Mouse (Mus musculus): ENCODE measurements around the gene Pgam2.

Pgam2 gene

DNA sequence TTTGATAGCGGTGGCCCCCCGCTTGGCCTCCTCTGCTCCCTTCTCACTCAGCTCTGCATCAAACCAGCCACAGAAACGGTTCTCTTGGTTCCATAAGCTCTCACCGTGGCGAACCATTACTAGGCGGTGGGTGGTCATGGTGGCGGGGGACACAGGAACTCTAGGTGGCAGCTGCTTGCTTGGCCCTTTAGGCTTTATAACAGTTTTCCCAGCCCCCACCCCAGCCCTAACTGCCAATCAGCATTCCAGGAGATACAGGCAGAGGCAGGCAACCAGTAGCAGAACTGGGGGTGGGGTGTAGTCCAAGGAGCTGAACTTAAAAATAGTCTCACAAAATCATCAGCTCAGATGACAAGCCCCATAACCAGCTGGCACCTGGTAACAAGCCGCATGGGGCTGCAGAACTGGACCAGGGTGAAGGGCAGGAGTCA lies at the start of gene Pgam2:
TSS of gene Pgam2 (minus strand) at position 183 of the 431 bp plus-strand sequence.
- TF ChIP-seq GATA4 (IDR thresholded peaks at IDR 0.05; ENCODE audit: insufficient replicate concordance, low read length): no peak

DNA sequence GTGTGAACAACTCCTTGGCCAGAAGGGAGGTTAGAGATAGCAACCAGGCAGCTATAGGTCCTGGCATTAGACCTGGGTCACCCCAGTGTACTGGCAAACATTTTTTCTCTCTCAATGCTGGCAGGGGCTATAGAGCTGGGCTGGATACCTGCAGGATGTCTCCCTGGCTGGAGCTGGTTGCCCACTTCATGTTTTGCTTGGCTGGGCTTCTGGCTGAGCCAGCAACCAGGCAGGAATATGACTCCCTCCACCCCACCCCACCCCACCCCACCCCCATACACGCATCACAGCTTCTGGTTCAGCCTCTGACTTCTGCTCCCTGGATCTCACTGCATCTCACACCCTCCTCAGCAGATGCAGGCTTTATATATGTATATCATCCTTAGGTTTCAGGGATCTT lies 48.8 kb upstream of the Pgam2 start:
- no peak for TF ChIP-seq GATA4 (IDR thresholded peaks at IDR 0.05; ENCODE audit: insufficient replicate concordance, low read length)

DNA sequence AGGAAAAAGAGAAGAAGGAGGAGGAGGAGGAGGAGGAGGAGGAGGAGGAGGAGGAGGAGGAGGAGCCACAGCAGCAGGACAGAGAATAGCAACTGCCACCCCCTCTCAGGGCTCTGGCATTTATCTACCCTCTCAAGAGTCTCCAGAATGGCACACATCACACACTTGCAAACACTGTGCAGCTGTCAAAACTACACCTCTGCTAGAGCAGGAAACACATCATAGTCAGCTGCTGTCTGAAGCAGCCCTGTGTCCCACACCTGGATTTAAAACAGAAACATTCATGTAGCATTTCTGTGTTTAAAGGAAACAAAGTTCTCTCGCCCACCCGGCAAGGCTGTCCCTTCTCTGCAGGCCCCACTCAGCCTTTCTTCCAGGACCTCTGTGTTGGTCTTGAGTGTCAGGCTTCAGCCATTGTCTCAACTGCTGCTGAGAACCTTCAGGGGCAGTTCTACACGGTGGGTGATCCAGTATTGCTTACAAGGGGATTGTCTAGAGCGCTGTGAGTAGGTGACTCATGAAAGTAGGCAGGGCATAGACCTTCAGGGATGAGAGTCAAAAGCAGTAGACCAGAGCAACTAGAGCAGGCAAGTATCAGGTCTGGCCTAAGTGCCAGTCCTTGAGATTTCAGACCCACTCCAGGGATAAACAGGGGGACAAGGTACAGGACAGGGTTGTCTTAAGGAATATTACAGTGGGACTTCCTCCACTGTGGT lies 47.6 kb upstream of the Pgam2 start:
- TF ChIP-seq GATA4 (IDR thresholded peaks at IDR 0.05; ENCODE audit: insufficient replicate concordance, low read length): no peak

DNA sequence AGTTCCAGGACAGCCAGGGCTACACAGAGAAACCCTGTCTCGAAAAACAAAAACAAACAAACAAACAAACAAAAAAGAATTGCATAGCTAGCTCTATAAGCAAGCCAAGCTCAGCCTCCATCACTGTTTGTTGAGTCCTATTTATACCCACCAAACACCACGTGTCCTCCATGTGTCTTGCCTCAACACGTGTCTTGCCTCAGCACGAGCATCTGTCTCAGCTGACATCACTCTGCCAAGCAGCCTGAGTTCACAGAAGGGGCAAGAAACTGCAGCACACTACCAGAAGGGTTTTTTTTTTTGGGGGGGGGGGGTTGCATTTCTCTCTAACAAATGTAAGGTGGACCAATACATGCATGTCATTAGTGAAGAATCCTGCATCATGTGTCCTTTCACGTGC lies 46.9 kb upstream of the Pgam2 start:
- TF ChIP-seq GATA4 (IDR thresholded peaks at IDR 0.05; ENCODE audit: insufficient replicate concordance, low read length): no peak

DNA sequence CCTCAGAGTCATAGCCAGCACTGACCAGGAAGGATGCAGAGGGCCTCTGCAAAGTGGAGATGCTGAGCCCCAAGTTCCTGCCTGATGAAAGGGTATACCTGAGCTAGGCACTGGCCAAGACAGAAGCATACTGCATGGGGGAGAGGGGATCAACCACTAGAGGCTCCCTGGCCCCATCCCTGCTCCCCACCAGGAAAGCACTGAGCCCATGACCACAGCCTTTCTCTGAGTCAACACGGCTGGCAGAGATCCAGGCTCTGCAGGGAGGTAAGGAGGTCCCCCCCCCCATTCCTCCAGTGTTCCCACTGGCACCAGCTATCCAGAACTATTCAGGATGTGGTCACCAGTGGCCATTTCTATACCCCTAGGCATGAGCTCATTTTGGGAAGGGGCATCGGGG lies 45.8 kb upstream of the Pgam2 start:
- no peak for TF ChIP-seq GATA4 (IDR thresholded peaks at IDR 0.05; ENCODE audit: insufficient replicate concordance, low read length)

DNA sequence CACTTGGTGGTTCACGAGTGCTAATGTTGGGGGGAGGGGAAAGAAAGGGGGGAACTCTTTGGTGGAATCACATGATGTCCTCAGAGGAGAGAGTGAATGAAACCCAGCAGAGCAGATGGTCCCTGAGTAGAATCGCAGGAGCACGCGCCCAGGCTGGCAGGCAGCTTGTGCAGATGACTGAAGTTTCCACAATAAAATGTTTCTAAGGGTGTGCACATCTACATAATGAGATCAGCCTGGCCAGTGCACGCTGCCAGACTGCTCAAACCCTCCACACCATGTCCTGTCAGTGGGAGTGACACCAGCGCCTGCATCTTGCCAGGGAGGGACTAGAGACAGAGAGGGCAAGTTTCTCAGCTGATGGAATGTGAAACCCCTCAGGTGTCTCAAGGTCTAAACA lies 45.2 kb upstream of the Pgam2 start:
- no peak for TF ChIP-seq GATA4 (IDR thresholded peaks at IDR 0.05; ENCODE audit: insufficient replicate concordance, low read length)

DNA sequence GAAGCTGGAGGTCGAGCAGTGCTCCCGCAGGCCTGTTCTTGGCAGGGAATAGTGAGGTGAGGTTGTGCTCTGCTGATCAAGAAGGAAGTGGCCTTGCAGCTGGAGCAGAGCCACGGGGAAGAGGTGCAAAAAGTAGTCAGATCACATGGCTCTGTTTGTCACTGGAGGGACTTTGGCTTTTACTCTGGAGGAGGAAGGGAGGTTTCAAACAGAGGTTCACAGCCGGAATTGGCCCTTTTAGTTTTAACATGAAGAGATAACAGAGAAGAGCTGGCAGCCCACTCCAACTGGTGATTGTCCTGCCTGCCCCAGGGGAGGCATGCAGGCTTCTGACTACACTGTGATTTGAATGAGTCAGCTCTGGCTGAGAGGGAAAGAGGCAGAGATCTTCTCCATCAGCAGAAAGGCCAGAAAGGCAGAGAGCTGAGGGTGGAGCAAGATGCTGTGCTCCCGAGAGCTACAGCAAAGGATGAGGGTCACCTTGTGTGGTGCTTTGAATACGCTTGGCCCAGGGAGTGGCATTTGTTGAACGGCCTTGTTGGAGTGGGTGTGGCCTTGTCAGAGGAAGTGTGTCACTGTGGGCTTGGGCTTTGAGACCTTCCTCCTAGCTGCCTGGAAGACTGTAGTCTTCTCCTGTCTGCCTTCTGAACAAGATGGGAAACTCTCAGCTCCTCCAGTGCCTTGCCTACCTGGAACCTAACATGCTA lies 43.3 kb upstream of the Pgam2 start:
- 0 out of 2 replicates have a peak, but pooled peaks have one; percentile 8 for TF ChIP-seq GATA4 (IDR thresholded peaks at IDR 0.05; ENCODE audit: insufficient replicate concordance, low read length)

DNA sequence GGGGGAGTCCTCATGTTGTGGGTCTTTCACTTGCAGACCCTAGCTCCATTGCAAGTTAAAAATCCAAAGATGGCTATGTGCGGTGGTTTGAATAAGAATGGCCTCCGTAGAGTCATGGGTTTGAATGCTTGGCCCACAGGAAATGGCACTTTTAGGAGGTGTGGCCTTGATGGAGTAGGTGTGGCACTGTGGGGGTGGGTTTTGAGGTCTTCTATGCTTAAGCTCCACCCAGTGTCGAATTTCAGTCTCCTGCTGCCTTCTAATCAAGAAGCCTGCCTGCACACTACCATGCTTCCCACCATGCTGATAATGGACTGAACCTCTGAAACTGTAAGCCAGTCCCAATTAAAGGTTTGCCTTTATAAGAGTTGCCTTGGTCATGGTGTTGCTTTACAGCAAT lies 39.6 kb upstream of the Pgam2 start:
- no peak for TF ChIP-seq GATA4 (IDR thresholded peaks at IDR 0.05; ENCODE audit: insufficient replicate concordance, low read length)

DNA sequence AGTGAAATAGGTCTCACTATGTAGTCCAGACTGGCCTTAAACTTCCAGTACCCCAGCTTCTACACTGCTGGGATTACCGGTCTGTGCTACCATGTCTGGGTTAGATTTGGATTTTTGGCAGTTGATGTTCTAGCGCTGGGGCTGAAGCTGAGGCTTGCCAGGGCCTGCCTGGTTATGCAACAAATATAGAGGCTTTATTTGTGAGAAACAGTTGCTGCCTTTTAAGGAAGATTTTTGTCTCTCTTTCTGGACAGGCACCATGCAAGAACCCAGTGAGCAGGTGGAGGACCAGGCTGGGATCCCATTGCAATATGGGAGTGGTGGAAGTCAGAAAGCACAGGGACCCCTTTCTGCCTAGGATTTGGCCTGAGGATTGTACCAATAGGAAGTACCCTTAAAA lies 38.2 kb upstream of the Pgam2 start:
- no peak for TF ChIP-seq GATA4 (IDR thresholded peaks at IDR 0.05; ENCODE audit: insufficient replicate concordance, low read length)

DNA sequence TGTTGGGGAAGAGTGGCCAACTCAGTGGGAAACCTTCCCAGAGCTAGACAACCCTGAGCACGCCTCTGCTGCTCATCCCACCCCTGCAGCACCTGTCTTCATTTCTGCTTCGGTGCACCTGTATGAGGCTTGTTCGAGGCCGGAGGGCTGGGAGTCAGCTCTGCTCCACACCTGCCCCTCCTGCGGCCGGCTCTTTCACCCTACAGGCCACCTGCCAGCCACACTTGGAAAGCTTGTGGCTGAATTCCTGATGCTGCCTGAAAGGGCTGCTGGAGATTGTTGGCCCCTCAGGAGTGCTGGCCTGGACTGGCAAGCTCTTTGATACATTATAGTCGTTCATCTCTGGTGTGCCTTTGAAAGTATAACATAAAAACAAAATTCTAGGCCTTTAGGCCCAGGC lies 36.8 kb upstream of the Pgam2 start:
- no peak for TF ChIP-seq GATA4 (IDR thresholded peaks at IDR 0.05; ENCODE audit: insufficient replicate concordance, low read length)

DNA sequence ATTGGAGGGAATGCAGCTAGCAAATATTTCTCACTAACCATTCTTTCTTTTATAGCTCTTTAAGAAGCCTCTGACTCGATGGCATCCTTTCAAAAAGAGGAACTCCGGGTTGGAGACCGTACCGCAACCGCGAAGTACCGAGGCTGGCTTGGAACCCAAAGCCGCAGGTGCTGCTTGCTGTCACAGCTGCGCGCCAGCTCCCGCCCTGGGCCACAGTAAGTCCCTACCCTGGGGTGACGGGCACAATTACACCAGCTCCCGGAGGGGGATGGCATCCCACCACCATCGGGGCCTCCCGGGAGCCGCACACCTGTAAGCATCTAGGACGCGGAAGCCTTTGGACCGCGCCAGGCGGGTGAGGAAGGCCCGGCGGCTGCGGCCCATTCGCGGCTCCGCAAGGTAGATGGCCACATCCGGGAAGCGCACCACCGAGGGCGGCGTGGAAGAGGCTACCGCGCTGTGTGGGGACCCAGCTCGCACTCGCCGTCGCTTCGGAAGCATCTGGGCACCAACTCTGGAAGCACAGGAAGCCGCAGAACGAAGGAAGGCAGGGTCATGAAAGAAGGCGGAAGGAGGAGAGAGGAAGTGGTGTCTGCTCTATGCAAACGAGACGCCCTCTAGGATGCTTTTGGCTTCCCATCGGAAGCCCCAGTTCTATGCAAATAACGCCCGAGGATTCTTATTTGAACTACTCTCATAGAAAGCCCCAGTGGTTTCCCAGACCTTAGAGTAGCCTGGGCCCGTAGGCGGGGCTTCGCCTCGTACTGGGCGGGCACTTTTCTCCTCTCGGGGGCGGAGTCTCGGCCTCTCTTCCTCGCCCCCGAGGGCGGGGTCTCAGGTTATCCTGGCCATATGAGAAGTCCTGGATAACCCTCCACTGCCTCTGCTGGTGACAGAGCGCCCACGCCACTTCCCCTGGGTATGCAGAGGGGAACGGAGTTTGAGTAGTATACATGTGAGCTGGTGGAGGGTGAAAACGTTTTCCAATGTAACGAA lies 34.0 kb upstream of the Pgam2 start, which contains the start of gene Polm:
TSS of gene Polm (minus strand) at position 766 of the 996 bp plus-strand sequence.
- TF ChIP-seq GATA4 (IDR thresholded peaks at IDR 0.05; ENCODE audit: insufficient replicate concordance, low read length): no peak

DNA sequence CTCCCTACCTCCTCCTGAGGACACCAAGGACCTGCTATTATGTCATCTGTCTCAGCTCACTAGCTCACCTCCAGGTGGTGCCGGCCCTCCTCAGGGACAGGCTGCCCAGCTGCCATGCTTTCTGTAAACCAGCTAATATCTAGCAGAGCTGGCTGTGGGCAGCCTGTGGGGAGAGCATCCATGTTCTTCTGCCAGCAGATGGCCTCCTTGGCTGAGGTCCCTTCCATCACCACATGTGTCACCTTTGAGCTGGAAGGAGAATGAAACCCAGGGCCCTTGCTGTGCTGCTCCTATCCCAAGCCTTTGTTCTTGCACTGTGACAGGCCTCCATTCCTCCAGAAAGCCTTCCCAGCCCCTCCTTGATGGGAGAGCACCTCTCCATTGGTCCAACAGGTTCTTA lies 32.6 kb upstream of the Pgam2 start:
- TF ChIP-seq GATA4 (IDR thresholded peaks at IDR 0.05; ENCODE audit: insufficient replicate concordance, low read length): no peak

DNA sequence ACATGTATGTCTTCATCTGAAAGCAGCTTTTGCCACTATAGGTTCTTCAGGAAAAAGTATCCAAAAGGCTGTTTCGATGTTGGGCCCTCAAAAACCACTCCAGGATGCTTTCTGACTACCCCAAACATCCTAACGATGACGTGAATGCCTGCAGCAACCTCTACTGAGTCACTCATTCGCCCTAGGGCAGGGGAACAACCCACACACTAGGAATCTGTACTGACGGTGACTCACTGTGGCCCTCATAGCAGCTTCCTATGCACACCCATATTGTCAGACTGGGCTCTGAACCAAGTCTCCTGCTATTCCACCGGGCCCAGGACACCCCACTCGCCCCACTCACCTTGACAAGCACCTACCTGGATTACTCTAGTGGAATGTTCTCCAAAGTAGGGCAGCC lies 31.5 kb upstream of the Pgam2 start:
- TF ChIP-seq GATA4 (IDR thresholded peaks at IDR 0.05; ENCODE audit: insufficient replicate concordance, low read length): no peak

DNA sequence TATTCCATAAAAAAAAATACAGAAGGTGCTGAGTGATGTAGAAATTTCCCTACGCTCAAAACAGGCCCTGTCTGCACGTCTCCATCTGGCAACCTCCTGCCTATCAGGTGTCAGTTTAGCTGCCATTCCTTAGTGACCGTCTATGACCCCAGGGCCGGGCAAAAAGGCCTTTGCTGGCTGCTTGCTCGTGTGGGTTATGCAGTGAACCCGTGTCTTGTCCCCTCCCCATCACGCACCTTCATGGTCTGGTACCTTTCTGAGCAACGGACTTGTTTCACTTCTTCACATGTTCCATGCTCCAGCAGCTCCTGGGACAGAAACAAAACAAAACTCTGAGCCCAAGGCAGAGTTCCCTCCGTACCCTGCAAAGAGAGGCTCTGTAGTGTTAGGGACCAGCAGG lies 31.0 kb upstream of the Pgam2 start:
- TF ChIP-seq GATA4 (IDR thresholded peaks at IDR 0.05; ENCODE audit: insufficient replicate concordance, low read length): no peak

DNA sequence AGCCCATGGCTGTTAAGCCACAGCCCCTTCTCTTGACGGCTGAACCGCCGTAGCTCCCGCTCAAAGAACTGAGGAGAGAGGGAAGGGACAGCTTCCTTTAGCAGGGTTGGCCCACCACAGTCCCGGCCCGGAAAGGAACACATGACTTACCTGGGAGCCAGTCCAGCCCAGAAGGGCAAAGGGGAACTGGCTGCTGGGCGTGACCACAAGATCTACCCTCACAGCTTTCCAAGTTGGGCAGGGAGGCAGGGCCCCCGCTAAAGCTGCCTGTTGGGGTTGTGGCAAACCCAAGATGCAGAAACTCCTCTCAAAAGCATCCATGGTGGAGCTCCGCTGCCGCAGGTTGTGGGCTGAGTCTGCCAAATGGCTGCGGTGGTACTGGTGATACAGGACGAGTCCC lies 25.8 kb upstream of the Pgam2 start:
- no peak for TF ChIP-seq GATA4 (IDR thresholded peaks at IDR 0.05; ENCODE audit: insufficient replicate concordance, low read length)

All from liver, adult (tissue).